Mouse (Mus musculus) left cerebral cortex, postnatal 36 days (tissue): Measurements from ENCODE around the gene Ergic1. TPM values are rescaled to one million over a fixed set of nuclear protein-coding genes. Genes with fewer than 3 reads are reported as not detected.

Experiments
- DNase-seq, 2 experiments: peaks; one replicate each; pipeline ENCODE4 v3.0.0; 2021 to 2022; ENCODE audit warnings: low spot score in 2 of 2, mixed read lengths in 1 of 2
- intact Hi-C: fragments of 180-260 bp; cut with DNase I; formaldehyde crosslinking; loops from one replicate; pipeline ENCODE4 v1.15.1; 2025
- total RNA-seq, 2 experiments: library from RNA; stranded (reverse); gene quantifications; 2 replicates each; pipeline ENCODE4 v1.2.3; 2021

The Ergic1 gene
- 100 to 1,000 TPM; 154 TPM for total RNA-seq

DNA sequence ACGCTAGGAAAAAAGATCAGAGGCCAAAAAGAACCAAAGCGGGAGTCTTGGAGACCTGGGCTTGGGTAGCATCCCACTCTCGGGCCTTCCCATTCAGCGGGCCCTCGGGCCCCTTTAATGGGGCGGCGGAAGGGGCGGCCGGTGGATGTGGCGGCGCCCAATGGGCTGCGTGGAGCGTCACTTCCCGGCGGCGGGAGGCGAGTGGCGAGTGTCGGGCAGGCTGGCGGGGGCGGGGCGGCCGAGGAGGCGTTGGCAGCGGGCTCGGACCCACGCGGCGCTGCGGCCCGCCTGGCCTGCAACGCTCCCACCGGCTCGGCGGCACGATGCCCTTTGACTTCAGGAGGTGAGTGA, at the start of gene Ergic1:
TSS of gene Ergic1 (plus strand) at position 200 of the 351 bp plus-strand sequence.
- intact Hi-C loops: loop anchor here (1.0 to 2.0 kb wide), 2 partner anchors 52 to 70 kb away; no protein-coding TSS in a partner anchor
- peak; percentile 91 to 92 for DNase-seq

DNA sequence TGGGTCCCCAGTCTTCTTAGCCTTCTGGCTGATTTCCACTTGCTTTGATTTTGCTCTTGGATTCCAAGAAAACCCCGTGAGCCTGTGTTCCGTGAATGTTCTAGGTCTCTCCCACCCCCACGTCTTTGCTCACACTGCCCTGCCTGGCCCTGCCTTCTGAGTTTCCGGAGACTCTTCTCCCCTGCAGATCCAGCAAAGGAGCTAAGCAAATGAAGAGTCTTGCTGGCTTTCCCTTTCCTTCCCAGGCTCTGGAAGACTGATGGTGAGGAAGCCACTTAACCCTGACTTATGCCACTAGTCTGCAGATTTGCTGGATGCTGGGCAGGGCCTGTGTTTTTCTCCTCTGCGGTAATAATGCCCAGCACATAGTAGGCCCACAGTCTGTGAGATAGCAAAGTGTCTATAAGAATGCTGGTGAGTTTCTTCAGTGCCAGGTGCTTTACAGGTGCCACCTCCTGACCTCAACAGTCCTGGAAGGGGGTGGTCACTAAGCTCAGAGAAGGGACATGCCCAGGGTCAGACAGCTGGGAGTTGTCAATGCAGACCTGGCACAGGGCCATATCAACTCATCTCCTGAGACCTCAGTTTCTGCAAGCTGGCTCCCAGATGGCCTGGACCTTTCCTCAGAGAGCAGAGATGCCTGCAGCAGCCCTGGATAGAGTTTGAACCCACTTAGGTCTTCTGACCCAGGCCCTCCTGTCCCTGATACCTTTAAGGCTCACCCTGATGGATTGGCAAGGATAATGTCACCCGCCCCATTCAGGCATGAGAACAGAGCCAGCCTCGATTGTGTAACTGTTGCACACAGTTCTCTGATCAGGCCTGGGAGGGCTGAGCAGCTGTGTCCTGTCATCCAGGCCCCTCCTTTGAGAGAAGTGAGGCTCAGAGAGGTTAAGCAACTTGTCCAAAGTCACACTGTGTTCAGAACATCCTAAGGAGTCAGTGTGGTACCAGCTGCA, 49.2 kb upstream of the Ergic1 start:
- DNase-seq: no peak
- intact Hi-C loops: no loop called here

DNA sequence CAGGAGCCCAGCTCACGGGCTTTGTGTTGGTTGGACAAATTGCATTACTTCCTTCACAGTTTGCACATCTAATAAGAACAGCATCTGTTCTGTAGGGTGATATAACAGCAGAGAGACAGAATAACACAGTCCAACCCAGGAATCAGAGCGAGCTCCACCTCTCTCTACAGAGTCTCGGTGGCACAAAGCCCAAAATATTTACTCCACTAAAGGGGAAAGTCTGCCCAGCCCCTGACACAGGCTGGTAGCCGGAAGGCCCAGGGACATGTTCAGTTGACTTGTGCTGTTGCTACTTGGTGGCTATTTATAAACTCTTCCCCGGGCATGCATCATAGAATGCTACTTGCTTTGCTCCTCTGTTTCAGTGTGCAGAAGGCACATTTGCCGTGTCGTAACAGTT, 48.3 kb upstream of the Ergic1 start:
- intact Hi-C loops: no loop called here
- no peak for DNase-seq

DNA sequence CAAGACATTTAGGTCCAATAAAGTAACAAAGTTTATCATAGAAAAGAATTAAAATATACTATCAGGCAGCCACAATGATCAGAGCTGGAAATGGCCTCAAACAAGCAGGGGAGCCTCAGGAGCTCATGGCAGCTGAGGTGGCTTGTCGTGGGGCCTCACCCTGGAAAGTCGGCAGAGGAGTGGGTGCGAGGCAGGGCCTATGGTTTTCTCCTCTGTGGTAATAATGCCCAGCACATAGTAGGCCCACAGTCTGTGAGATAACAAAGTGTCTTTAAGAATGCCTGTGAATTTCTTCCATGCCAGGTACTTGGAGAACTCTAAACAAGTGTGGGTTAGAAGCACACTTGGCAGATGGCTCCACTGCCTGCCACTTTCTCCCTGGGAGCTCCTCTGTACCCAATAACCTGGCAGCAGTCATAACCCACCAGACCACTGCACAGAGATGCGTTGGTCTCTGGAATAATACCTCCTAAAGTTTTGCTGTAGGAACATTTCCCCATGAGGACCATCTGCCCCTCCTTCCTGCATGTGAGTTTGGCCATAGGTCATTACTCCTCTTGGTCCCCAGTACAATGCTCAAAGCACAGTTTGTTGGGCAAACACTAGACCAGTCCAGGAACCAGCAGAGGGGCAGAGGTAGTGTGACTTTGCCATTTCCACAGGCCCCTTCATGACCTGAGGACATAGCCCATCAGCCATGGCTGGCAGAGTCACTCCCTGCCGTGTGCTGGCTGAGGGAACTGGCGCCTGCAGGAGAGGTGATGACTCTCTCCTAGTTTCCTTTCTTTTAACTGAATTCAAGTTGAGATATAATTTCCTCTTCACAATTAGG, 47.6 kb upstream of the Ergic1 start:
- DNase-seq: no peak
- intact Hi-C loops: no loop called here

DNA sequence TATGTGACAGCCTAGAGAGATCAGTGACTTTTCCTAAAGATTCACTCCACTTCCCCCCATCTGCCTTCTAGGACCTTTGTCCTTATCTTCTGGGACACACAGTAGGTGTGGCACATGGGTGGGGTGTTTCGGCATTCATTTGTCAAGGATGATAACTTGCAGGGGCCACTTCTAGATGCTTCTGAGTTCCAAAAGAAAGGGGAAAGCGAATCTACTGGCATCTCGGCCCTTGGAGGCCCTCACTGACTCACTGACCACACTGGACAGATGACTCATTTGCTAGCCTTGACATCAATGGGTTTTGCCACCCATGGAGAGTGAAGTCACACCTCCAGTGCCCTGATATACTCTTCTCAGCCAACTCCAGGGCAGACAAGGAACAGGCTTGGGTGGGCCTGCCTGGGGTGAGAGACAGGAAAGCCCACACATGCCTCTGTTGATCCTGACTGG, 46.7 kb upstream of the Ergic1 start:
- intact Hi-C loops: no loop called here
- DNase-seq: no peak

DNA sequence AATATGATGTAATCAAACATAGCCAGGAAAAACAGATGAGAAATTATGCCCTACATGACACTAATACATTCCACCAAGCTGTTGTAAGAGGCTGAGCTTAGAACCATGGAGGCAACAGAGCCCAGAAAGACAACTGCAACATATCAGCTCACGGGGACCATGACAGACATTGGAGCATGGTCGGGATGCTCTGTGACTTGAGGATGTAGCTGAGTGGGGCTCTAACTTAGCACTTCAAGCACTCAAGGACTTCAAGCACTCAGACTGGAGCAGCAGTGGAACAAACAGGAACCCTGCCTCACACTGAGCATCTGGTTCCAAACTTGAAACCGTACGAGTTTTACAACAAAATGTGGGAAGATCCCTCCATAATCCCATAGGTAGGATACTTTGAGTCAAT, 45.6 kb upstream of the Ergic1 start:
- DNase-seq: no peak
- intact Hi-C loops: no loop called here

DNA sequence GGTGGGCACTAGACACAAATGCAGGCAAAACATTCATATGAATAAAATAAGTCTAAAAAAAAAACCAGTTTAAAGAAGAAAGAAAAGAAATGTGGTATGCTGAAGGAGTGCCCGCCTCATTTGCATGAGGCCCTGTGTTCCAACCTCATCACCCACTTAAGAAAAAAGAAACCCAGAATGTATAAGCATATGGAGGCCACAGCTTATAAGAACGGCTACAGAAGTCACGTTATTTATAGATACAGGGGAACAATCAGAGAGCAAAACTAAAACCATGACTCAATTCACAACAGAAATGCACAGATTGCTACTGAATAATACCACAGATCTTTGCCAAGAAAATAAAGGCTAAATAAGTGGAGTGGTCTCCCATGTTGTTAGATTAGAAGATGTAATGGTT, 43.0 kb upstream of the Ergic1 start:
- intact Hi-C loops: no loop called here
- no peak for DNase-seq

DNA sequence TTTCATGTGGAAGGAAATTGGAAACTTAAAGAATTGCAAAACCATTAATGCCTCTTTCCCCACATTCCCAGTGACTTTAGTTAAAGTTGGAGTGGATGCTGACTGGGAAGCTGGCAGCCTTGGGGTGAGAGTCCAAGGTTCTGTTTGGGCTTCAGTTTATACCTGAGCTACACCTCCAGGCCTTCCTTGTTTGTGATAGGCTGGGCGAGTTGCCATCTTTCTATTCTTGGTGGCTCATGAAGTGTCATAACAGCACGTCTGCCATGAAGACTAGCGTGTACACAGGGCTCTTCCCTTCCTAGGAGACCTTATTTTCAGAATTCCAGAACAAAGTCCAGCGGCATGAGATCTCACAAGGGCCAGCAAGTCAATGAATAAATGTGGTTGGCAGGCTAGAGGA, 38.6 kb upstream of the Ergic1 start:
- intact Hi-C loops: no loop called here
- DNase-seq: no peak

DNA sequence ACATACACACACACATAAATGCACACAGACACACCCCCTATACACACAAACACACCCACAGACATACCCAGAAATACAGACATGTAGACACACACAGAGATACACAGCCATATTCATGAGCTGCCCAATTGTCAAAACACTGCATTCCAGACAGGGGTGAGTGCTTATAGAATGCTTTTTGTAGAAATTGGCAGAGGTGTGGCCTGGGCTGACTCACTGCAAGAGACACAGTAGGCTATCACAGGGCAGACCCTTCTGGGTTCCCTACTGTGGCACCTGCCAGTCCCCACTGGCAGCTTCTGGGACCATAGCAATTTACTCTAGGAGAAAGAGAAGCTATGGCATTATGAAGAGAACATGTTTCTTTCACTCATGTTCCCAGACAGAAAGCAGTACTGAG, 37.0 kb upstream of the Ergic1 start:
- no peak for DNase-seq
- intact Hi-C loops: no loop called here

DNA sequence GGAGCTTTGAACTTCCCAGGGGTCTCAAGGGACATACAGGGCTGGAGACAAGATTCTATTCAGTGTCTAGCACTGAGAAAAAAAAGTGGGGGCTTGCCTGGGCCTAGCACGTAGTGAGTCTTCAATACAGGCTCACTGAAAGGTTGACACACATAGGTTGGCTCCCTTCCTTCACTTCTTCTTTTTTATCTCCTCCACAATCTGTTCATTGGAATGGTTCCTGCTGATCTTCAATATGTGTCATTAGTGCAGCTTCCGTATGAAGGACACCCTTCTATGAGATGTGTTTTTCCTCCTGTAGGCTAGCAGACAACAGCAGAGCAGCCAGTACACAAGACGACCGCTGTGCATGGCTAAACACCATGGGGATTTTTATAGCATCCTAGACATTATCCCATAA, 36.5 kb upstream of the Ergic1 start:
- intact Hi-C loops: no loop called here
- DNase-seq: no peak

DNA sequence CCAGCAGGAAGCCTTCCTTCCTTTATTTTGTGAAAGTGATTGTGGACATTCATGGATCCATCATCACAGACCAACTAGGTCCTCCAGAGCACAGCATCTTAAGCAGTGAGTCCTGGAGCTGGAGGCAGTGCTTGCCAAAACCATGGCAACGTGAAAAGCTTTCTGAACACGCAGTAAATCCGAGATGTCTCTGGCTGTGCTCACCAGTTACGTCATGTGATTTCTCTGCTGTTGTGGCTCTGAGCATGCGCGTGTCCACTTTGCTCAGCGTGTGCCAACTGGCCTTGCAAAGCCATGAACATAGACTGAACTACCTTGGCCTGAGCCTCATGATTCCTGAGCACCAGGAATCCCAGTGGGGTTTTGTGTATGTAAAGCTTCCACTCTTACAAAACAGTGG, 36.0 kb upstream of the Ergic1 start:
- no peak for DNase-seq
- intact Hi-C loops: no loop called here

DNA sequence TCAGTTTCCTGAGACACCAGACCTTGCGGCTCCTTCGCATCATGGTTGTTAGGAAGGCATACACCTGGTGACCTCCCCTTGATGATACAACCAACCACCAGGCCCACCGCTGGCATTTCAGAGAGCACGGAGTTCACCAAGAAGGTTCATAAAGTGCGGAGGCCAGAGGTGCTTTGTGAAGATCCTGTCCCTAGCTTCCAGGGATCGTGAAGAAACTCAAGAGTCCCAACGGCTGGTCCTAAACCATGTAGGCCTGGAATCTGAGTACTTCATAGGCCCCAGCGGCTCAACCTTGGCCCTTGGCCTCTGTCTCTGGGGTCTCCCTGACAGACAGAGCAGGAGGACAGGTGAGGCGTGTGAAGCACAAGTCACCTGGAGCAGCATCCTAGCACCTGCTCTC, 34.0 kb upstream of the Ergic1 start:
- intact Hi-C loops: no loop called here
- DNase-seq: no peak

DNA sequence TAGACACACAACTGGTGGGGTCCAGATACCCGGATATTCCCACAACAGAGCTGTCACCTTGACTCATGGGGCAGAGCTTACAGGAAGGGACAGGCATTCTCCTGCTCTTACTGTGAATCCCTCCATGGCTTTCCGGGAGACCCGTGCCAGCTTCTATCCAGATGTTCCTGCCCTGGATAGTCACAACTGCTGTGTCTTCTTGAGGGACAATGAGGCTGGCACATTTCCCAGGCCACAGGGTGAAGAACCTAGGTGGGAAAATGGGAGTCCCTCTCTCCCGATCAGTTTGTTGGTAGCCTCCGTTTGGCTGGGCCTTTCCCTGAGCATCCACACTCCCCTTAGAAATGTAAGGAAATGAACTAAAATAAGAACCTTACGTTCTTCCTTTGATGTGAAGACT, 32.5 kb upstream of the Ergic1 start:
- intact Hi-C loops: no loop called here
- no peak for DNase-seq

DNA sequence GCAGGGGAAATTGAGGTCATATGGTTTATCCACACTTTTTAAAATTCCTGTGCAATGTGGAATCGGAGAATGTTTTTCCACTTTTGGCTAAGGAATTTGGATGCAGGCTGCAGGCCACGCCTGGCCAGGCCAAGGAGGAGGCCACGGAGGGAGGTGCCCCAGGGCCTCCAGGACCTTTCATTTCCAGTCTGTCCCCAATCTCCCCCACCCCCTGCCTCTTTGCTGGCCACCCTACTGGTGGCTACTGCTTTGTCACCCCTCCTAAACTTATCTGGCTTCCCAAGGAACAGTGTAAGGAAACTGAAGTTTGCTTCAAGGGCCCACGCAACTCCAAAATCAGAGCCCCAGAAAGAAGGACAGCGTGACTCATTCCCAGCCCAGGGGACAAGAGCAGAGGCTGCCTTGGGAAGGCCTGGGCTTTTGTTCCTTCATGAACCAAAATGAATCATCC, 31.5 kb upstream of the Ergic1 start:
- intact Hi-C loops: no loop called here
- DNase-seq: no peak

DNA sequence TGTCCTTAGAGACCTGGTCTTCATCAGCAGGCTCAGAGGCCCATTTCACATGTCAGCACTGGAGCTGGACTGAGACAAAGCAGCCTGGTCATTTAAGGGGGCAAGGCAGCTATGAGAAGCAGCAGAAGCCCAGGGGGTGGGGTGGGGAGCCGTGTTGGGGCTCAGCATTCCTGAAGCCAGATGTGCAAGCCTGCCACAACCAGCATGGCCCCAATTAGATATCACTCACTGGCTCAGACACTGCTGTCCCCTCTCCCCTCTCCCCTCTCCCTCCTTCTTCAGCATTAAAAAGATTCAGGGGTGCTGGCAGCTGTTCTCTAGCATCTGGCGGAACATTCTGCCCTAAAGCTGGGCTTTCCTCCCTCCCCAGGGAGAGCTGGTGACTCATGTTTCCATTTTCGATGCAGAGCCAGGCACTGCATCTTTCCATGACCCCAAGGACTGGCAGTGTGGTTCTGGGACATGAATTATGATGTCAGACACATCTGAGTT, 30.7 kb upstream of the Ergic1 start:
- no peak for DNase-seq
- intact Hi-C loops: no loop called here

DNA sequence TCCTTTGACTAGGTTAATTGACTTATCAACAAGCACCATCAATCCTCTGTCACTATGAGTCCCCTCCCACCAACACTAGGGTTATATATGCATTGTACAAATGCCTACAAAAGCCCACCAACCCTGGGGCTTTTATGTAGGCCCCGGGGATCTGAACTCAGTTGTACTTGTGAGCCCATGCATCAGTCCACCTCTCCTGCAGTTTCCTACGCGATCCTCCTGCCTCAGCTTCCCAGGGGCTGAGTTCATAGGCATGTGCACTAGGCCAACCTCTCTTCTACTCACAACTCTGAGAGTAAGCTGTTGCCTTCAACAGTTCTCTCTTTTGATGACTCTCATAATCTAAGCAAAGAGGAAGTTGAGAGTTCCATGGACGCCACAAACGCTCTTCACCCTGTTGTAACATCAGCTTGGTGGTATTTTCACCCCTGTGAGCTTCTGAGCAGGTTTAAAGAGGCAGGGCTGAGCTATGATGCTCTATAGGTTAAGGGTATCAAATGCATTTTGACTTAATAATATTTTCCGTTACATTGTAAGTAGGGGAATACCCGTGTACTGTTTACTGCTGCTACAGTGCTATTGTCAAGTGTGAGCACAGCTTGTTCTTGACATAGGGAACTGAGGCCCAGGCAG, 29.8 kb upstream of the Ergic1 start:
- DNase-seq: no peak
- intact Hi-C loops: no loop called here

DNA sequence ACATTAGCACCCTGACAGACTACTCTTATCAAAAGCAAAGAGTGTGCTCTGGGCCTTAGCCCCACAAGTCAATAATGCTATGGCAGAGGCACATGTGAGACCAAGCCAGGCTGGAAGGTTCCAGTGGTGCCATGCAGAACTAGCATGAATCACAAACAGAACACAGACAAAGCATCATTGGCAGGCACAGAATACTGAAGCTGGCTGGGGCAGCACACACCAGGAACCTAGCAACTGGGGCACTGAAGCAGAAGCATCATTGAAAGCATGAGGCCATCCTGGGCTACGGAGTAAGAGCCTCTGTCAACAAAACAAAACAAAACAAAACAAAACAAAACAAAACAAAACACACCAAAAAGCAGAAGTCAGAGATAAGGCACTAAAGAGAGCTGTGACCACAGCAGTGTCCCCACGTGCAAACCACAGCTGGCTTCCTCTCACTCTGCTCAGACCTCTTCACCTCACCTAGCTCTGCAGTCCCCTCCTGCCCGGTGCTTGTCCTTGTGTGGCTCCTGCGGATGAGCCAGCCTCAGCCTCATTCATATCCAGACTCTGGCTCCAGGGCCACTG, 28.7 kb upstream of the Ergic1 start:
- intact Hi-C loops: no loop called here
- no peak for DNase-seq

DNA sequence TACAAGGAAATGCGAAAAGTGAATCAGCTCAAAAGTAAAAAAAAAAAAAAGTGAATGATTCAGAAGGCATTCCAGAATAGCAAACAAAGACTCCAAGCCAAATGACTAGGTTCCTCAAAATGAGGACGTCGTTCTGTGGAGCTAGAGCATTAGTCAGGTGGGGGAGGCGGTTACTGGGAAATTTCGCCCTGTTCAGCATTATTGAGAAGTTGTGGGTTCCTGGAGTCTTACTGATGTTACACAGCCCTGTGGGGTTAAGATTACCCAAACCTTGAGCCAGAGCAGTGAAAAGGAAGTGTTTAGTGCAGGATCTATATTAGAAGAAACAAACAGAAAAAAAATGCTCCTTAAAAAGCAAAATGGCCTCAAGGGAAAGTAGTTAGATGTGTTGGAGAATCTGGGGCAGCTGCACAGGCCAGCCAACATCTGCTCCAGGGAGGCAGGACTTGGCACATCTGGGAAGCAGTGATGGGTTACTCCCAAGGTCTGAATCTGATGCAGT, 27.4 kb upstream of the Ergic1 start:
- intact Hi-C loops: no loop called here
- no peak for DNase-seq

DNA sequence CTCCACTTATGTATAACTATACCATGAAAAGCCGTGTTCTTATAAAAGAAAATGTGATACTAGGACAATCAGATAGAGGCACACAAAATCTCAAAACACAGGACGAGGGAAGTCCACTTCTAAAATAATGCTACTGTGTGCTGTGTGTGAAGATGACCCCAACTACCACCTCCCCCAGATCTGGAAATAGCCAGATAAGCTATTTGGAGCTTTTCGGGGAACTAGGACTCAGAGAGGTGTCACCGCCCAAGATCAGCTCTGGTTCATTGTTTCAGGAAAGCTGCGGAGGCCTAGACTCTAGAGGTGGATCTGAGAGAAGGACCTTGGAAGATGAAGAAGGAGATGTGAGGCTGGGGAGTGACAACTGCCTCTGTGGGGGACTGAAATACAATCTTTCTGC, 26.6 kb upstream of the Ergic1 start:
- no peak for DNase-seq
- intact Hi-C loops: no loop called here
